Mouse (Mus musculus) heart, embryonic 13.5 days (tissue): ENCODE data around the gene Scel. TPM values are rescaled to one million over a fixed set of nuclear protein-coding genes. Genes with fewer than 3 reads are reported as not detected.

Experiments
- ATAC-seq: fragments of 200-750 bp; cut with Nextera tagmentation; 2 replicates; pipeline ENCODE4 v1.8.0; 2017; ENCODE audit warnings: moderate TSS enrichment; ENCODE audit not compliant: insufficient number of reproducible peaks, low FRiP score, low TSS enrichment; ENCODE audit errors: extremely low read depth
- H3K27ac ChIP-seq: fragments of 300-500 bp; sonication (generic); replicated peaks from 2 replicates; pipeline ENCODE4 v1.5.1; 2015; ENCODE audit warnings: moderate library complexity, mild to moderate bottlenecking, inconsistent platforms
- H3K27me3 ChIP-seq: fragments of 300-500 bp; sonication (generic); replicated peaks from 2 replicates; pipeline ENCODE4 v1.6.1; 2015; ENCODE audit warnings: mild to moderate bottlenecking, inconsistent platforms
- H3K36me3 ChIP-seq: fragments of 300-500 bp; sonication (generic); 2 replicates; pipeline ENCODE4 v1.6.1; 2015; ENCODE audit warnings: mild to moderate bottlenecking, inconsistent platforms
- H3K4me1 ChIP-seq: fragments of 300-500 bp; sonication (generic); 2 replicates; pipeline ENCODE4 v1.6.1; 2015; ENCODE audit warnings: inconsistent platforms
- H3K4me2 ChIP-seq: fragments of 300-500 bp; sonication (generic); 2 replicates; pipeline ENCODE4 v1.6.1; 2015; ENCODE audit warnings: inconsistent platforms, mild to moderate bottlenecking, moderate library complexity
- H3K4me3 ChIP-seq: fragments of 300-500 bp; sonication (generic); 2 replicates; pipeline ENCODE4 v1.5.1; 2015; ENCODE audit warnings: moderate library complexity, mild to moderate bottlenecking, inconsistent platforms
- H3K9ac ChIP-seq: fragments of 300-500 bp; sonication (generic); 2 replicates; pipeline ENCODE4 v1.6.1; 2015; ENCODE audit warnings: inconsistent platforms, mild to moderate bottlenecking, moderate library complexity
- H3K9me3 ChIP-seq: fragments of 300-500 bp; sonication (generic); 2 replicates; pipeline ENCODE4 v1.6.1; 2016; ENCODE audit warnings: inconsistent platforms
- WGBS: fragments of 180-500 bp; shearing (Covaris S2); methylation state at CpG from one replicate; pipeline ENCODE4 v1.1.7; 2015; ENCODE audit warnings: mixed read lengths; 5-methylcytosine and 5-hydroxymethylcytosine counted together
- polyA plus RNA-seq: library from polyadenylated mRNA; unstranded; fragments of >200 nt; fragmentation: Nextera tagmentation; extraction: Ambion mirVana; gene quantifications from 2 replicates; pipeline ENCODE4 v1.2.1, GENCODE M21; 2015

Scel gene
- polyA plus RNA-seq, 1 experiment from 2014 or later = 0.21 TPM

DNA sequence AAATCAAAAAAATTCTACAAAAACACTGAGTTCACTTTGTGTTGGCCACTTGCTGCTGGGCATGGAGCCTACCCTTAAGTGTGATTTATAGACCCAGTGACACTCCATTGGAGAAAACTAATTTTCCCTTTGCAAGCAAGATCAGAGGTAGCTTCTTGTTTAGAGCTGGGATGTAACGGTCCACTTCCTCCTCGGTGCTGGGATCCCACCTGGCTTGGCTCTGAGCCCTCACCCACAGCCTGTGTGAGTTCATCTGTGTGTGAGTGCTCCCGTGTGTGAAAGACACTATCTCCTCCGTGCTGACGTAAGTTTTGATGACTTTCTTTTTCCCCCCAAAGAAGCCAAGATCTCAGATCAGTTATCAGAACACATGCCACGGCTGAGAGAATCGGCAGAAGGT is 62.7 kb downstream of the Scel start:
- no peaks in the 10 kb centered on the region for H3K27me3 ChIP-seq
- no peak overlapping the region for H3K4me3 ChIP-seq
- no peaks in the 10 kb centered on the region for H3K36me3 ChIP-seq
- no peaks in the 10 kb centered on the region for H3K4me1 ChIP-seq
- no peak overlapping the region for H3K9ac ChIP-seq
- no peak overlapping the region for H3K27ac ChIP-seq
- 61% methylated on average over 7 of the region's 7 CpGs for WGBS
- no peaks in the 10 kb centered on the region for H3K9me3 ChIP-seq
- no peak for ATAC-seq
- H3K4me2 ChIP-seq = no peak overlapping the region

DNA sequence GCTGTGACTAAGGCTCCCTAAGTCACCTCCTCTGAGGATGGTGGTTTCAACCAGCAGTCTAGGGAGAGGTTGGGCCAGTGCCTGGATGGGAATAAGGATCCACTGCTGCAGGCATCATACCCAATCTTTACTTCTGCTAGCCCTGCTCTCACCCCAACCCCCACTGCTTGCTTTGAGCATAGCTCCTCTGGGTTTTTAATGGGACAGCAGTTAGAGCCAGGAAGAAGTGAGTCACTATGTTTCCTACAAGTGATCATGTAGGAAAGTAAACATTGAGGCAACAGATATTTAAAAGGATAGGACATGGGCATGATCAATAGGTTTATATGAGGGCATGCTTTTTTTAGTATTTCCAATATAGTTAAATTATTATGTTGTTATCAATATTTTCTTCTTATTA is 63.9 kb downstream of the Scel start:
- Histone ChIP-seq H3K4me3 (no peak overlapping the region), H3K27ac (no peak overlapping the region), H3K9me3 (no peaks in the 10 kb centered on the region), H3K36me3 (no peaks in the 10 kb centered on the region), H3K4me2 (no peak overlapping the region), H3K9ac (no peak overlapping the region), H3K4me1 (no peaks in the 10 kb centered on the region), H3K27me3 (no peaks in the 10 kb centered on the region)
- no peak for ATAC-seq

GRCm38 (mm10) chr14:103586662-103587061 is 73.5 kb downstream of the Scel start:
- no peak for ATAC-seq
- Histone ChIP-seq H3K4me2 (no peak overlapping the region), H3K27me3 (no peaks in the 10 kb centered on the region), H3K4me1 (no peaks in the 10 kb centered on the region), H3K9me3 (no peaks in the 10 kb centered on the region), H3K9ac (no peak overlapping the region), H3K4me3 (no peak overlapping the region), H3K36me3 (no peaks in the 10 kb centered on the region), H3K27ac (no peak overlapping the region)
- 65% methylated on average over 4 of the region's 4 CpGs for WGBS

- no peak for ATAC-seq
- H3K27me3 ChIP-seq = no peaks in the 10 kb centered on the region
- no peak overlapping the region for H3K4me2 ChIP-seq
- 76% methylated on average over 10 of the region's 10 CpGs for WGBS
- H3K4me1 ChIP-seq = no peaks in the 10 kb centered on the region
- no peaks in the 10 kb centered on the region for H3K36me3 ChIP-seq
- no peak overlapping the region for H3K9ac ChIP-seq
- H3K4me3 ChIP-seq = no peak overlapping the region
- H3K27ac ChIP-seq = no peak overlapping the region
- H3K9me3 ChIP-seq = no peaks in the 10 kb centered on the region
Observed at GRCm38 (mm10) chr14:103587208-103587900, 74.2 kb downstream of the Scel start.

DNA sequence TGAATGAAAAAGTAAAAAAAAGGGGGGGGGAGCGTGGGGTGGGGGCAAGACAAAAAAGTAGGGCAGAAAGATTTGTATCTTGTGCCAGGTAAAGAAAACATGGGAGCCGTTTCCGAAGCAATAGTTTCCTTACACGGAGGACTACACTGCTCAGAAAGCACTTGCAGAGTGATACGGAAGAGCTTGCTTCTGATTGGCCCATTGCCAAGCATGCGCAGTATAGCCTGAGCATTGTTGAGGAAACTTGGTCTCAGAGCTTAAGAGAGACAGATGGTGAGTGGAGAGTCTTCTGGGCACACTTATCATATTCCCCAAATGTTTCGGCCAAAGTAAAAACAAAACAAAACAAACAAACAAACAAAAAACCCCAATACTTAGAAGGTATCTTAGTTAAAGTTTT is 76.7 kb downstream of the Scel start:
- H3K36me3 ChIP-seq = no peaks in the 10 kb centered on the region
- H3K9ac ChIP-seq = no peak overlapping the region
- peak overlapping the region; percentile 47 for H3K4me2 ChIP-seq
- 66% methylated on average over 7 of the region's 7 CpGs for WGBS
- H3K9me3 ChIP-seq = no peaks in the 10 kb centered on the region
- ATAC-seq = no peak
- H3K27me3 ChIP-seq = no peaks in the 10 kb centered on the region
- 0 out of 2 replicates have a peak overlapping the region, but pooled peaks have one; percentile 13 for H3K4me3 ChIP-seq
- H3K27ac ChIP-seq = no peak overlapping the region
- H3K4me1 ChIP-seq = no peaks in the 10 kb centered on the region

- Histone ChIP-seq H3K36me3 (no peaks in the 10 kb centered on the region), H3K27ac (no peak overlapping the region), H3K9me3 (no peaks in the 10 kb centered on the region), H3K27me3 (no peaks in the 10 kb centered on the region), H3K9ac (no peak overlapping the region), H3K4me3 (no peak overlapping the region), H3K4me1 (no peaks in the 10 kb centered on the region), H3K4me2 (no peak overlapping the region)
- no peak for ATAC-seq
- WGBS = 63% methylated on average over 5 of the region's 5 CpGs
Observed at GRCm38 (mm10) chr14:103595870-103596269, 82.7 kb downstream of the Scel start.

GRCm38 (mm10) chr14:103608063-103608462 is 94.9 kb downstream of the Scel start:
- H3K36me3 ChIP-seq = no peaks in the 10 kb centered on the region
- no peak for ATAC-seq
- H3K4me2 ChIP-seq = no peak overlapping the region
- H3K9me3 ChIP-seq = no peaks in the 10 kb centered on the region
- no peak overlapping the region for H3K9ac ChIP-seq
- 76% methylated on average over 8 of the region's 8 CpGs for WGBS
- H3K27me3 ChIP-seq = no peaks in the 10 kb centered on the region
- no peak overlapping the region for H3K27ac ChIP-seq
- no peak overlapping the region for H3K4me3 ChIP-seq
- no peaks in the 10 kb centered on the region for H3K4me1 ChIP-seq

- H3K27me3 ChIP-seq = no peaks in the 10 kb centered on the region
- H3K9ac ChIP-seq = no peak overlapping the region
- no peak overlapping the region for H3K4me2 ChIP-seq
- no peak for ATAC-seq
- H3K9me3 ChIP-seq = no peaks in the 10 kb centered on the region
- H3K4me3 ChIP-seq = no peak overlapping the region
- no peak overlapping the region for H3K27ac ChIP-seq
- H3K4me1 ChIP-seq = no peaks in the 10 kb centered on the region
- 78% methylated on average over 6 of the region's 6 CpGs for WGBS
- H3K36me3 ChIP-seq = no peaks in the 10 kb centered on the region
Observed at GRCm38 (mm10) chr14:103613573-103614271, 100.6 kb downstream of the Scel start.

GRCm38 (mm10) chr14:103614272-103614587 is 101.1 kb downstream of the Scel start:
- Histone ChIP-seq H3K4me2 (no peak overlapping the region), H3K9me3 (no peaks in the 10 kb centered on the region), H3K9ac (no peak overlapping the region), H3K4me3 (no peak overlapping the region), H3K27me3 (no peaks in the 10 kb centered on the region), H3K27ac (no peak overlapping the region), H3K4me1 (no peaks in the 10 kb centered on the region), H3K36me3 (no peaks in the 10 kb centered on the region)
- 80% methylated on average over 4 of the region's 4 CpGs for WGBS
- ATAC-seq = no peak

DNA sequence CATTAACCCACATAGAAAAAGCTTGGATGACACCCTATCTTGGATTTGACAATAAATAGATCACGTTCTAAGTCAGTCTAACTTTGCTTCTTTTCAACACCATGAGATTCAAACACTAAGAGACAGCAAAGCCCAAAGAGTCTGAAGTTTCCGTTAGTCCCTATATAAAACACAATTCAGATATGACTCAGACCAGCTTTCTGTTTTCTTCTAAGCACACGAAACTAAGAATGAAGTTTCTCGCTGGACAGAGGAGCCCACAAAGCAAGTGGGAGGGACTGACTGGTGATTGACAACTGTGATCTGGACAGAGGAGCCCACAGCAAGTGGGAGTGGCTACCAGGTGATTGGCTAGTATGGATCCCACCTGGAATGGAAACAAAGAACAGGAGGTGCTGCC is 106.6 kb downstream of the Scel start:
- Histone ChIP-seq H3K4me3 (no peak overlapping the region), H3K27me3 (no peaks in the 10 kb centered on the region), H3K4me1 (no peaks in the 10 kb centered on the region), H3K27ac (no peak overlapping the region), H3K9me3 (no peaks in the 10 kb centered on the region), H3K36me3 (no peaks in the 10 kb centered on the region), H3K9ac (no peak overlapping the region), H3K4me2 (no peak overlapping the region)
- WGBS = 70% methylated on average over 4 of the region's 4 CpGs
- ATAC-seq = no peak

DNA sequence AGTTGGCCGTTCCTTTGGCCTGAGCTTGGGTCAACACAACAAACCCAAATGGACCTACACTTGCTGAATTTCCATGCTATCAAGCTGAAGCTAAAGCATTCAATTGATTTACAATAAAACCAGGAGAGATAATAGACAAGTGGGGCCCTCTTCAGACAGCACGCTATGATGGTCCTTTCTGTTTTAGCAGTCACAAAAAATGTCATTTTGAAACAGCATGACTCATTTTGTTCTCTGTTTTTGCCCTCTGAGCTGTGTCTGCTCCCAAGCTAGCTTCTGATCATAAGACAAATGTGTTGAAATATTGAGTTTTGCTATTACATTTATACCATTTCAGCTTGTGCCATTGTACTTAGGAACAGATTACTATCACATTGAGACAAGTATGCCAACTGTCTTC is 108.1 kb downstream of the Scel start:
- Histone ChIP-seq H3K36me3 (no peaks in the 10 kb centered on the region), H3K4me2 (no peak overlapping the region), H3K4me3 (no peak overlapping the region), H3K9me3 (no peaks in the 10 kb centered on the region), H3K27me3 (no peaks in the 10 kb centered on the region), H3K4me1 (no peaks in the 10 kb centered on the region), H3K9ac (no peak overlapping the region), H3K27ac (no peak overlapping the region)
- no peak for ATAC-seq
- WGBS = 77% methylated on average over 2 of the region's 2 CpGs

GRCm38 (mm10) chr14:103626100-103626499 is 113.0 kb downstream of the Scel start:
- Histone ChIP-seq H3K4me2 (no peak overlapping the region), H3K9ac (no peak overlapping the region), H3K27me3 (no peaks in the 10 kb centered on the region), H3K9me3 (no peaks in the 10 kb centered on the region), H3K4me1 (no peaks in the 10 kb centered on the region), H3K36me3 (no peaks in the 10 kb centered on the region), H3K4me3 (no peak overlapping the region), H3K27ac (no peak overlapping the region)
- ATAC-seq = no peak
- WGBS = 74% methylated on average over 6 of the region's 6 CpGs
